Mouse (Mus musculus) ES-Bruce4 (cell line): ENCODE measurements at regions not wholly inside any gene's neighbourhood (a gene's known extent, or its start where the extent isn't known, plus 50 kb on each side); places are given as distances from the start of the nearest gene placed in this dataset.

Experiments used
- CTCF ChIP-seq: IDR thresholded peaks from one replicate; pipeline ENCODE4 v1.8.1; 2011; ENCODE audit warnings: low read depth, low read length
- EP300 ChIP-seq: IDR thresholded peaks from 2 replicates; pipeline ENCODE4 v1.6.1; 2011; ENCODE audit warnings: low read depth, low read length; ENCODE audit not compliant: insufficient read depth
- POLR2A ChIP-seq: IDR thresholded peaks from one replicate; pipeline ENCODE4 v1.8.1; 2011; ENCODE audit warnings: low read length; ENCODE audit not compliant: insufficient read depth

- no peak for TF ChIP-seq POLR2A
- no peak for TF ChIP-seq EP300
- no peak for TF ChIP-seq CTCF
Measured at GRCm38 (mm10) chr12:69519028-69519427, 63.8 kb downstream of the Vcpkmt start.
